Mouse (Mus musculus): ENCODE data around the gene Tsc22d1.

Gene Tsc22d1

DNA sequence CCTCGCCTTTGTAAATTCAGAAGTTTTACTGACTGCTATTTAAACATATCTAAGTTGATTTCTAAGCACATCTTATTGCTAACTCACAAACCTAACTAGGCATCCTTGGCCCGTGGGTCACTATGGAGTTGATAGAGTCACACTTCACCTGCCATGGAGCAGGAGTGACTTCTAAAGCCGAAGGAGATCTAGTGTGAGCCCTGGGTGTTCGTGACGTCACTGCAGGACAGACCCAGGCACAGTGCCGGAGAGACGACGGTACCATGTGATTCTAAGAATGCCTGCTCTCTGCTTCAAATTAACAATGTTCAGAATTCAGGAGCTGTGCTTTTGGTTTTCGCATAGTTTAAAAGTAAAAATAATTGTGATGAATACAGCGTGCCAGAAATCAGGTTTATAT, 93.9 kb downstream of the Tsc22d1 start:
- in situ Hi-C loops (cut with MboI; ENCODE audit: unreplicated experiment in 2 of 2), result loop anchor here in 1 of 2 experiments (5.0 kb wide), 1 partner anchor 364 kb away; no protein-coding TSS in a partner anchor

DNA sequence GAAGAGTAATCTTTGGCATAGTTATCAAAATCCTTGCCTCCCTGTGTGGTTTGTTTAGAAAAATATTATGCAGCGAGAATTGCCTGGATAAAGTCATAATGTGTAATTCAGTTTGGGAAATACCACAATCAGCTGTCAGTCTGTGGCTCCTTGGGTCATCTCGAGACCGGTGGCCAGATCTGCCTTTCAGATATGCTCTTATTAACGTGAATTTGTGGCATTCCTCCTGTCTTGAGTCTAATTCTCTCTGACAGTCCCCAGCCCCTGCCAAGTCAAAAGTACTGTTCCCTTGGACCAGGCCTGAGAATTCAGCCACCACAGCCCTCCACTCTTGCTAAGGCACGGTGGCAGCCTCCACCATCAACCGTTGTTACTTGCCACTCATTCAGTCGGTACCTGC, 97.2 kb downstream of the Tsc22d1 start:
- in situ Hi-C loops (cut with MboI; ENCODE audit: unreplicated experiment in 2 of 2), result no loop called here

DNA sequence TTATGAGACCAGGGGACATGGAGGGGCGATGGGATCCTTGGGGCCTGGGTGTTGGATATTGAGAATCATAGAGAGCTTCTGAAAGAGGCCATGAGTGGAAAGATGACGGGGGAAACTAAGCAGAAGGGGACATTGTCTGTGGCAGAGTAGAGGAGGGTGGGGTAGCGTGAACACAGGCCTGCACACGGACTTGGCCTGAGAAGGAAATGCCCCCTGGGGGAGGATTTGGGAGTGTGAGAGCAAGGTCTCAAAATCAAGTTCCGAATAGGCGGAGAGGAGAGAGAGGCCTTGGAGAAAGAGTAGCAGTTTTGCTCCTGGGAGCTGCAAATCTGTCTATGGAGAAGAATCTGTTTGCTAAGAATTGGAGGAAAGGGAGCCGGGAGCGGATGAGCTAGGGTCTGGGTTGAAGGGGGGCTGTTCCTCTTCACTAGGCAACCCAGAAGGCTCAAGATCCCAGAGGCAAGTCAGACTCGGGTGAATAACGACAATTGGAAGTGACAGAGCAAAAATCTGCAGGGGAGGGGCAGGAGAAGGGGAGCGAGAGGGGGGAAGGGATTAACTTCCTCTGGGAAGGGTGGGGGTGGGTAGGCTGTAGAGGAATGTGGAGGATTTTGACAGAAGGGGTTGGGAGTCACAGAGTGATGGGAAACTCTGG, 98.8 kb downstream of the Tsc22d1 start:
- in situ Hi-C loops (cut with MboI; ENCODE audit: unreplicated experiment in 2 of 2), result no loop called here

DNA sequence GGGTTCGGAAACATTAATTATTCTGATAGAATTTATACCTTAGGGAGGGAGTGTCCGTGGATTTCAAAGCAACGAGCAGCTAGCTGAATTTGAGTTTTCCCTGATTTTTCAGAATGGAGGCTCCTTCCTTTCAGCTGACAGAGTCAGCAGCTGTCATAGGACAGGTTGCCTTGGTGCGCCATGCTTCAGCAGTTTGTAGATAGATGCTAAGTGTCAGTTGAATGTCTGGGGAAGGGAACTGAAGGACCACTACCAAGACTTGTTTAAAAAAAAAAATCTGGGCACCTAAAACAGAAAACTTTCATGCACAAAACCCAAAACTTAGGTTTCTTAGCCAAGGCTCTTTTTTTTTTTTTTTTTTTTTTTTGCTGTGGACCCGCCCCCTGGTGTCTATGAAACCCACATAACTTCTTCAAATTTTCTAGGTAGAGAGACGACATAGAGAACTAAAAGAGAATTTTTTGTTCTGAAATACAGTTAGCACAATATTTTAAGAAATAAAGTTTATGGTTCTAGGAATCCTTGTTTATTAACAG, 99.4 kb downstream of the Tsc22d1 start:
- in situ Hi-C loops (cut with MboI; ENCODE audit: unreplicated experiment in 2 of 2), result no loop called here

DNA sequence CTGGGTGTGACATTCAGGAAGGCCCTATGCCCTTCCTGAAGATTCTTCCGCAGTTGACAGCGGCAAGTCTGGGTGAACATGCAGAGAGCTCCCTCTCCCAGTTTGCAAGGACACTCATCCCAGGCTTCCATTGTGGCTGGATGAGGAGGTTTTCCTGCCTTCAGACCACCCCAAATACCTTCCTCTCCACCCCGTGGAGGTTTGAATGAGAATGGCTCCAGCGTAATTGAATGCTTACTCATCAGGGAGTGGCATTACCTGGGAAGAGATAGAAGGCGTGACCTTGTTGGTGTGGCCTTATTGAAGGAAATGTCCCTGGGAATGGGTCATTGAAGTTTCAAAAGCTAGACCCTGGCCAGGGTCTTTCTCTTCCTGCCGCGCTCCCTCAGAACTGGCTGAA, 100.9 kb downstream of the Tsc22d1 start:
- in situ Hi-C loops (cut with MboI; ENCODE audit: unreplicated experiment in 2 of 2), result no loop called here

DNA sequence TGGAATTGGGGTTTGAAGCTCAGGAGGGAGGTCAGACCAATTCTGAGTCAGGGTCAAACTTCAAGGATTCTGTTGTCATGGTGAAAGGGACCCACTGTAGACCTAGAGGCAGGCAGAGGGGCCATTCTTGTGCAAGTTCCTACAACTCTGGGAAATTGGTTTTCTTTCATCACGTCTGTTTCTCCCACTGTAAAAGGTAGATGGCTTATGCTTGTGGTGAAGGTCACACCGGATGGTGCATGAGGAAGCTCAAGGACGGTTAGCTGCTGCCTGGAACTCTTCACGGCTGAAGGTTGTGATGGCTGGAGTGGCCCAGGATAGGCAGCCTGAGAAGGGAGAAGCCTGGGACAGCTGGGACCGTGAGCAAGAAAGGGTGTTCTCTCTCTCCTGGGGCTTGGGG, 103.5 kb downstream of the Tsc22d1 start:
- in situ Hi-C loops (cut with MboI; ENCODE audit: unreplicated experiment in 2 of 2), result no loop called here

DNA sequence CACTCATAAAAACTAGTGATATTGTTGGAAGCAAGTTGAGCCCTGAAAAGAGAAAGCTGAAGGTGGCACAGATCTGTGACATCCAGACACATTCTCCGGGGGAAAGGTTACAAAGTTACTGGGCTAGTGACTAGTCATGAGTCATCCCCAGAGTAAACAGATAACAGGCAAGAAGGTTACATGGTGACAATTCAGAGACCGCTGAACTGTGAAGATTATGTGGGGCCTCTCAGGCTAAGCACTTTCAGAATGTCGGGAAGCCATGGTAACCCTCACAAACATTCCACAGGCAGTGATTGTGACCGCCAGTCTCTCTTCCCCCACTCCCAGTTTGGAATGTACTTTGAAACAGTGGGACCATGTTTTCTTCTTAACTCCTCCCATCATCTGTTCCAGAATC, 105.8 kb downstream of the Tsc22d1 start:
- in situ Hi-C loops (cut with MboI; ENCODE audit: unreplicated experiment in 2 of 2), result no loop called here

DNA sequence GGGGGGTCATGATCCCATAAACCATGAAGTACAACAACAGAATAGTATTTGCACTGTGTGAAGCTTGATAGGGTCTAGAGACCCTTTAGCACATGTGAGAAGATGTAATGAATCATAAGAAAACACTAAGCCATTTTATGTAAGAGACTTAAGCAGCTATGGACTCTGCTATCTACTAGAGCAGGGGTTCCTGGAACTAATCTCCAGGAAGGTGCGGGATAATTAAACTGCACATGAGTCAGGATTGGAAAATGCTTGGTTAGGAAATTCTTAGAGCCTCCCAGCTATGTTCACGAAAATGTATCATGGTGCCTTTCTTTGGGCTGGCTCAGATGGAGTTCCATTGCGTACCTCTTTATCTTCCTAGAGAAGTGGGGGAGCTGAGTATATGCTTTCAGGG, 106.5 kb downstream of the Tsc22d1 start:
- in situ Hi-C loops (cut with MboI; ENCODE audit: unreplicated experiment in 2 of 2), result no loop called here

DNA sequence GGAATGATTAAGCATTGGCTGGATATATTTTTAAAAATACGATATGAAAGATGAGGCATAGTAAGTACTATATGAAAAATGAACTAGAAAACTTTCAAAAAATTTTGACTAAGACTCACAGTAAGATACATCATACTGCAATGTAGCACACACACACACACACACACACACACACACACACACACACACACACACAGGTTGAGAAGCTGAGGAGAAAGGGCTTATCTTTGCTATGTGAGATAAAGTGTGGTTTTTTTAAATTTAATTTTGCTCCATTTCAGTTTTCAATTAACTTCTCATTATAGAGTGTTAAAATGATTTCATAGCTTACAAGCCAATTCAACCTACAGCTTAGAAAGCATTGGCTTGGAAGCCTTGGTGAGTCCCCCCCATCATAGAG, 108.6 kb downstream of the Tsc22d1 start:
- in situ Hi-C loops (cut with MboI; ENCODE audit: unreplicated experiment in 2 of 2), result no loop called here

DNA sequence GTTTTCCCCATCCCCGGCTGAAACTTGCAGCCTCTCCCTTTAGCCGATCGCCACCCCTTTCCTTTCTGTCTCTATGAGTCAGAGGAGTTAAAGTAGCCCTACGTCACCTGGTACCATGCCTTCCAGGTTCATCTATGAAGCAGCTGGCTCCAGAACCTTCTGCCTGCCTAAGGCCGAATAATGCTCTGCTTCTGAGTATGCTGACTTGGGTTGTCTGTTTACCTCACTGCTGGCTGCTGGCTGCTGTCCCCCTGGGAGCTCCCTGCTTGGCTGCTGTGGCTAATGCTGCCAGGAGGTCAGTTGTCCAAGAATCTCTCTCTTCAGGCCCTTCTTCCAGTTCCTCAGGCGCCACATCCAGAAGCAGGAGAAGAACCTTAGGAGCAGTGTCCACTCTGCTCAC, 111.7 kb downstream of the Tsc22d1 start:
- in situ Hi-C loops (cut with MboI; ENCODE audit: unreplicated experiment in 2 of 2), result no loop called here

DNA sequence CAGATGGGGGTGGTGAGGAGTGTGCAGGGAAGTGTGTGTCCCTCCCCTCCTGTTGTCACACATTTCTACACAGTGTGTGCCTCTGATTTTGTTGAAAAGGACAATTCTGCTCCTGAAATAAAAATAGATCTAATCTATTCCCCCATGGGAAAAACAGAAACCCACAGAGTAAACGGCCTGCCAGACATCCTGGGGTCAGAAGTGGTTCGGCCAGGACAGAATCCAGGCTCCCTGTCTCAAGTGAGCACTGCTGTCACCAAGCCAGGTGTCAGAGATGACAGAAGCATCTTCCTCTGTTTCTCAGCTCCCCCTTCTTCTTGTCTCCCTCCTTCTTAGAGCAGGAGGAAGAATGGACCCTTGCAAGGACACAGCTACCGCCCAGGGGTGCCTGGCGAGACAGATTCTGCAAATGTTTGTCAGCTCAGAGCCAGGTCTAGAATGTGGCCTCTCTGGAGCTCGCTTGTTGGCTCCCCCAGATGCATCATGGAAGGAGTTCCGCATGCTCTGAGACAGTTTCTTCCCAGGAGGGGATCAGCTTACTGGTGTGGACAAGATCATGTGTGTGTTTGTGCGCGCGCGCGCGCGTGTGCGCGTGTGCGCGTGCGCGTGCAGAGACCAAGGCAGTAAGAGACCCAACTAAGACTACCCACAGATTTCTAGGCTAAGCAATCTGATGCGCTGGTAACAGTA, 112.4 kb downstream of the Tsc22d1 start:
- in situ Hi-C loops (cut with MboI; ENCODE audit: unreplicated experiment in 2 of 2), result no loop called here

DNA sequence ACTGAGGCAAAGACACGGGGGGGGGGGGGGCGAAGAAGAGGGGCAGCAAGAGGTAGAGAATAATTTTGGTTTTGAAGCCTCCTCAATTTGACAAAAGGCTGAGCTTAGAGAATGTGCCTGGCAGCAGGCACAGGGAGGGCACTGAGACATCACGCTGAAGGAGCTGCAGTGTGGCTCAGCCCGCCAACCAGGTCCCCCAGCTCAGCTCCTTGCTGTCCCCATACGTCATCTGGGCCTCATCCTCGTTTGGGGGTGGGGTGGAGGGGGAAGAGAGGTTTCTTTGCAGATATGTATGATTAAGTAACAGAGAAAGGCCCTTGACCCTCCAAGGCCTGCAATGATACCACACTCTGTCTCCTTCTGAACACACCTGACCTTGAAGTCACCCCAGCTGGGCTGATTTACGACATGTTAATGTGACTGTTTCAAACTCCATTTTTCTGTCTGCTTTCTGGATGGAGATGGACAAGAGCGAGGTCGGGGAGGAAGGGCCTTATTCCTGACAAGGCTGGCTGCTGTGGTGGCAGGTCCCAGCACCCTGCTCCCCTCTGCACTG, 113.1 kb downstream of the Tsc22d1 start:
- in situ Hi-C loops (cut with MboI; ENCODE audit: unreplicated experiment in 2 of 2), result no loop called here

DNA sequence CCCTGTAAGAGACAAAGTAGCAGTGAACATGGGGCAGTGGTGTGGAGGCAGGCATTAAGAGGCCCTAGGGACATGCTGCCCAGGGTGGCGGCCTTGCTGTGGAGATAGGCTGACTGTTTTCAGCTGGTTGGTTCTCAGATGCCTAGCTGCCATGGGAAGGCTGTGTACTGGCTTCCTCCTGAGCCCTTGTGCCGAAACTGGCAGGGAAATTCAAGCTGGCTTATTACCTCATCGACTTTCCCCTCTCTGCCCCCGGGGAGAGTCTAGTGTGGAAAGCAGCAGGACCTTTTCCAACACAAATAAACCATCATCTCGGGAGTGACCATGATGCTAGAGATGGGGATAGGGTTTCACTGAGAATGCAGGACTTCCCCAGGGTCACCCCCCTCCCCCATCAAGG, 113.9 kb downstream of the Tsc22d1 start:
- in situ Hi-C loops (cut with MboI; ENCODE audit: unreplicated experiment in 2 of 2), result no loop called here

DNA sequence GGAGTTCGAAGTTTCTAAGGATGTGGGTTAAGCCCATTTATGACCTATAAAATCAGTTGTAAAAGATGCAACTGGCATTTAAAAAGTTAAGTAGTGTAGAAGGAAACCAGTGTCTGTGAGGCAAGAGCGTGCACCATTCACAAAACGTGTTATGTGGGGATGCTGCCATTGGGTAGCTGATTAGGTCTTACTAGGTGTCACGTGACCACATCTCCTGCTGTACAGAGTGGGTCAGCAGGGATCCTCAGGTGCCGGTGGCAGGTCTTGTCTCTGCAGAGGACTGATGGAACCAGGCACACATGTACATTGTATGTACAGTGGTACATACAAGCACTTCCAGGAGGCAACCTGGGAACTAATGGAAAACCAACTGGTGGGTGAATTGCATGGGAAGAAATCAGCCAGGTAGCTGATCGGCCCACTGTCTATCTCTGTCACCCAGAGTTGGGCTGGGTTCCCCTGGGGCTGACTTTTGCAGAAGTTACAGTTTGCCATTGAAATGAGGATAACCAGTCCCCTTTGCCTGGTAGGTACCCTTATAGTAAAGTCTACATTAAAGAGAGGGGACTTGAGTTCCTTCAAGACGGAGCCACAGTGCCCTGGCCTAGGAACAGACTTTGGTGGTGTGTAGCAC, 116.4 kb downstream of the Tsc22d1 start:
- in situ Hi-C loops (cut with MboI; ENCODE audit: unreplicated experiment in 2 of 2), result no loop called here

DNA sequence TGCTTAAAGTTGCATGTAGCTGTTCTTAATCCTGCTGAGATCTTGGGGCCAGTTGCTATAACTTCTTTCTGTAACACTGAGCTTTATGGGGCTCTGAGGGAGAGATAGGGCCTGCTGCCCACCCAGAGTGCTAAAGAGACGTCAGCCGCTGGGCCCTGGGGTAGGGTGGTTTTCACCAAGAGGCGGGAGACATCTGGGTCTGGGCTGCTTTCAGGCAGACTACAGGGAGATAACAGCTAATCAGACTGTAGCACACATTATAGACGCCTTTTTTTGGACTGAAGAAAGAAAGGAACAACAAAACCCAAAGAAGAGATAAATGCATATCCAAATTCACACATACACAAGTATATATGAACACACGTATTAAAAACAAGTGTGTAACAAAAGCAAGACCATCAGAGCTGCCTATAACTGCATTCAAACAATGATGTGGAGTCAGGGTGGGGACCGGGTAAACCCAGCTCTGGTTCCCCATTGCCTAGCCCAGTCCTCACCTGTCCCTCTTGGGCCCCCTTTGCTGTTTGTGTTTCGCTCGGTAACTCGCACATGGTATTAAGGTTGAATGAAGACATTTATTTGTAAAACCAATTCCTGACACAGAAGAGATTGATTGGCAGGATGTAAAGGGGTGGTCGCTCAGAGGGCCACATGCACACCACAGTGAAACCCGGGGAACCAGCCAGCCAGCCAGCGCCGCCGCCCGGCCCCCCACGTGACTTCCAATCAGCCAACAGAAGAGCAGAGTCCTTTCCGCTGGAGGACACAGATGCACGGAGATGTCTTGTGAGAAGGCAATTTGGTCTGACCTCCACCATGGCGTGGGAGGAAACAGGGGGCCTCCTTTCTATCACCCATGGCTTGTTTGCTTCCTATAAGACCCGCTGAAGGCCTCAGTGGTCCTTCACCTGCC, 117.8 kb downstream of the Tsc22d1 start:
- in situ Hi-C loops (cut with MboI; ENCODE audit: unreplicated experiment in 2 of 2), result no loop called here

DNA sequence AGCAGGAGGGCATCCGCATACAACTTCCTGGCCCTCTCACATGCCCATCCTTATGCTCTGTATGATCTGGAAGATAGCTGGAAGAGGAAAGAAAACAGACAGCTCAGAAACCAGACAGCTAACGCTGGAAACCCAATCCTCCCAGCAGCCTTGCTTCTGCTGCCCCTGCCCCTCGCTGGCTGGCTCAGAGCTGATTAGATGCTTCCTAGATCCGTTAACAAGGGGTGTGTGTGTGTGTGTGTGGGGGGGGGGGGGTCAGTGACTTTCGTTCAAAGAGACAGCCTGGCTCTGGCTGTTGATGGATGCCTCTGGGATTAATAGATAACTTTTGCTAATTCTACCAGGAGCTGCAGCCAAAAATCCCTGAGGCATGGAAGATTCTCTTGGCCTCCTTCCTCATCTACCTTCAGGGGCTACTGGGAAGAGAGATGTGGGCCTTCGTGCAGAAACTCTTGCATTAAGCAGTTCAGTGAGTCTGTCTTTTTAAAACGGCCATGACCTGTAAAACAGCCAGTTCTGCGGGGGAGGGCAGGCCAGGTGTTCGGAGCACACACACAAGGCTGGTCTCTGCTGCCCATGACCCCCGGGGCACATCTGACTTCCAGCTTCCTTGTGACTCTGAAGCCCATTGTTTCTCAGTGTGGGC, 118.5 kb downstream of the Tsc22d1 start:
- in situ Hi-C loops (cut with MboI; ENCODE audit: unreplicated experiment in 2 of 2), result no loop called here

DNA sequence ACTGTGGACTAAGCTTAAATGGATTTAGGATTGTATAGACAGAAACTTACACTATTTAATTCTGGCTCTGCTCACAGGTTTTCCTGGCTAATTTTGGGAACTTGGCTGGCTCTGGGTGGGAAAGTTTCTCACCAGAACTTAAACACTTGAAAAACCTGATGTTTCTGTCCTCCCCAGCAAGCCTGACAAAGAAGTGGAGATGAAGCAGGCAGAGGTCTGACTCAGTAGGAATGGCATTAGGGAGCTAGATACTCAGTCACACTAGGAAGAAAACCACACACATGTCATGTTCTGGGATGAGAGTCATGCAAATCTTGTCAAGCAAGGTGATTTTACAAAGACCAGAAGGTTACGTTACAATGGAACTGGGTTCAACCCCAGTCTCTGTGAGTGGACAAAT, 120.3 kb downstream of the Tsc22d1 start:
- in situ Hi-C loops (cut with MboI; ENCODE audit: unreplicated experiment in 2 of 2), result no loop called here

DNA sequence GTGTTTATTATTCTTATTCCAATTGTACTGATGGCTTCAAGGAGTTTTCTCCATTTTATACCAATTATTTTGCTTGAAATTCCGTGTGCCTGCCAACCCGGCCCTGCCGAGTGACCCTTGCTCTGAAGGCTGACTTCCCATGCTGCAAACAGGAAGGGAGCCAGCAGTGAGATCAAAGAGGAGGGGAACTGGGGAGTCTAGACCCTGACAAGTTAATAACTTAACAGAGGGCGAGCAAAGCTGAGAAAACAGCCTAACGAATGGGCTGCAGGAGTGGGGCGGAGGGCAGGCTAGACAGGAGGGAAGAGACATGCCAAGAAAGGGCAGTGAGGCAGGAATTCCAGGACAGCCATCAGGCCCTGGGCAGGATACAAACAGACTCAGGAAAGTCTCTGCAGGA, 122.2 kb downstream of the Tsc22d1 start:
- in situ Hi-C loops (cut with MboI; ENCODE audit: unreplicated experiment in 2 of 2), result no loop called here

DNA sequence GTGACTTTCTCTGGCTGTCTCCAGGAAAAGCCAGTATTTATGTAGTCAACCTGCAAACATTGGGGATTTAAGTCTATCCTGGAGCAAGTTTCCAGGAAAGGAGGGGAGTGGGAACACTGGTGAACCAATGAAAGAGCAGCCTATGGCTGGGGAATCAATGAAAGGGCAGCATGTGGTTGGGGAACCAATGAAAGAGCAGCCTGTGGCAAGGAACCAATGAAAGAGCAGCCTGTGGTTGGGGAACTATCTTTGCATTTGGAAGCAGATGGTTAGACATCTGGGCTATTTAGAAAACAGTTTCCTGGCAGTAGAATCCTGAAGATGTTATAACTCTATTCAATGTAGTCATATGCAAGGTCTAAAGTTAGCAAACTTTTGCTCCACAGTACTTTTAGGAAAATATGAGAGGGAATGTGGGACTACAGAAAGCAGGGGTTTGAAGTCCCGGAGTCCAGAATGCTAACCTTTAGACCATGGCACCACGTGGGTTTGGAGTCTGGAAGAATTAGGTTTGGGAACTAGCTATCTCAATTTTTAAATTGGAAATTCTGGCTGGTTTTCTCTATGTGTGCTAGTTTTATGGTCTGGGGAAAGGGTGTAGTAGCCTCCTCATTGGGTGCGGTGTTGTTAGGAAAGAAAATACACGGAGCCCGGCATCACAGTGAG, 125.4 kb downstream of the Tsc22d1 start:
- in situ Hi-C loops (cut with MboI; ENCODE audit: unreplicated experiment in 2 of 2), result no loop called here
